Comparison of ENCODE assay signal across 11 mouse cellular contexts in the genomic region with DNA sequence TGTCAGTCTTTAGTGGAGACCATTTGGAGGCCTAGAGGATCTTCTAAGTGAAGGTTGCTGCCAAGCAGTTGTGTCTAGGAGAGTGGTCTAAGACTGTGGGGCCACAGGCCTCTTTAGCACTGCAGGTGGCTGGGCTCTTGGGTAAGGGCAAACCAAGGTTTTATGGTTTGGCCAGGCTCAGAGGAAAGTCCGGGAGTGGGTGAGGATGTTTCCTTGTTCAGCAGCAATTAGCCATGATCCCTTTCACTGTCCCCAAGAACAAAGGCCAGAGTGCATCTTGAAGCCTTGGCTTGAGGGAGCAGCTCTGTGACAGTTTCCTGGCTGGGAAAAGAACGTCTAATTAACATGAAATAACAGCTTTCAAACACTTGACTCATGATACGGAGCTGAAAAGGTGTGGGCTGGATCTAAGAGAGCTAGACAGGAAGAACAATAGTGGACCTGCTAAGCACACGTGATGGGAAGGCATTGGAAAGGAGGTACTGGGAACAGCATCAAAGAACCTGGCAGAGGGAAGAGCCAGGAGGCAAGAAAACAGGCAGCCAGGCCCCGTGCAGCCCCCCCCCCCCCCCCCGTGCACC.
"Had no signal": no experiment of that assay in that cellular context is flagged by ENCODE, and none has a peak within 500 bp of the region (broad histone marks: within the 10 kb centered on the region; RNA-seq: fewer than 3 reads in every experiment).

No protein-coding gene starts in this region.

- H3K4me1 ChIP-seq: liver, embryonic 13.5 days; lung, embryonic 15.5 days; neural tube, embryonic 13.5 days had no signal

- DNase-seq: kidney, postnatal 25 days; liver, embryonic 13.5 days; liver, postnatal 0 days; right cerebral cortex, postnatal 14 days; thymus, postnatal 4 days had no signal

- H3K9ac ChIP-seq: kidney, embryonic 15.5 days; limb, embryonic 15.5 days; liver, embryonic 13.5 days; liver, postnatal 0 days; lung, embryonic 15.5 days; midbrain, embryonic 12.5 days; neural tube, embryonic 13.5 days had no signal

- H3K36me3 ChIP-seq: liver, embryonic 13.5 days; lung, embryonic 15.5 days had no signal

- H3K27ac ChIP-seq: kidney, embryonic 15.5 days; limb, embryonic 15.5 days; liver, embryonic 13.5 days; lung, embryonic 15.5 days; midbrain, embryonic 12.5 days; neural tube, embryonic 13.5 days had no signal

- H3K9me3 ChIP-seq: kidney, embryonic 15.5 days; limb, embryonic 15.5 days; liver, embryonic 13.5 days; lung, embryonic 15.5 days; midbrain, embryonic 12.5 days; neural tube, embryonic 13.5 days had no signal

- H3K4me2 ChIP-seq: kidney, embryonic 15.5 days; limb, embryonic 15.5 days; liver, embryonic 13.5 days; lung, embryonic 15.5 days; midbrain, embryonic 12.5 days; neural tube, embryonic 13.5 days had no signal

- ATAC-seq: liver, postnatal 0 days; midbrain, embryonic 16.5 days had no signal

- H3K4me3 ChIP-seq: kidney, embryonic 15.5 days; limb, embryonic 15.5 days; liver, embryonic 13.5 days; lung, embryonic 15.5 days; midbrain, embryonic 12.5 days; neural tube, embryonic 13.5 days had no signal

- H3K27me3 ChIP-seq: kidney, embryonic 15.5 days; limb, embryonic 15.5 days; liver, embryonic 13.5 days; lung, embryonic 15.5 days; midbrain, embryonic 12.5 days; neural tube, embryonic 13.5 days had no signal
